Mouse (Mus musculus) ES-Bruce4 (cell line): ENCODE results near the gene Cenpj.

Source experiments
- CTCF ChIP-seq: IDR thresholded peaks from one replicate; pipeline ENCODE4 v1.8.1; 2011; ENCODE audit warnings: low read depth, low read length
- EP300 ChIP-seq: IDR thresholded peaks from 2 replicates; pipeline ENCODE4 v1.6.1; 2011; ENCODE audit warnings: low read depth, low read length; ENCODE audit not compliant: insufficient read depth
- POLR2A ChIP-seq: IDR thresholded peaks from one replicate; pipeline ENCODE4 v1.8.1; 2011; ENCODE audit warnings: low read length; ENCODE audit not compliant: insufficient read depth

- TF ChIP-seq EP300 (no peak), POLR2A (no peak), CTCF (no peak)
These were observed 68.5 kb downstream of the Cenpj start for GRCm38 (mm10) chr14:56506743-56507142.
